Mouse (Mus musculus) liver, embryonic 13.5 days (tissue): Measurements from ENCODE around the gene Fam189a1. TPM values are rescaled to one million over a fixed set of nuclear protein-coding genes. Genes with fewer than 3 reads are reported as not detected.

Experiments
- ATAC-seq: fragments of 200-750 bp; cut with Nextera tagmentation; 2 replicates; pipeline ENCODE4 v1.8.0; 2017; ENCODE audit warnings: low read depth, mild to moderate bottlenecking, moderate number of reproducible peaks, moderate library complexity
- DNase-seq: peaks from one replicate; pipeline ENCODE4 v3.0.0; 2022
- H3K27ac ChIP-seq: fragments of 300-500 bp; sonication (generic); 2 replicates; pipeline ENCODE4 v1.5.1; 2015; ENCODE audit warnings: moderate library complexity, mild to moderate bottlenecking, inconsistent platforms
- H3K27me3 ChIP-seq: fragments of 300-500 bp; sonication (generic); 2 replicates; pipeline ENCODE4 v1.6.1; 2015; ENCODE audit warnings: mild to moderate bottlenecking, inconsistent platforms
- H3K36me3 ChIP-seq: fragments of 300-500 bp; sonication (generic); 2 replicates; pipeline ENCODE4 v1.6.1; 2015; ENCODE audit warnings: mild to moderate bottlenecking, inconsistent platforms
- H3K4me1 ChIP-seq: fragments of 300-500 bp; sonication (generic); replicated peaks from 2 replicates; pipeline ENCODE4 v1.6.1; 2015; ENCODE audit warnings: inconsistent platforms
- H3K4me2 ChIP-seq: fragments of 300-500 bp; sonication (generic); 2 replicates; pipeline ENCODE4 v1.6.1; 2015; ENCODE audit warnings: inconsistent platforms, mild to moderate bottlenecking, moderate library complexity
- H3K4me3 ChIP-seq: fragments of 300-500 bp; sonication (generic); replicated peaks from 2 replicates; pipeline ENCODE4 v1.5.1; 2015; ENCODE audit warnings: mild to moderate bottlenecking, inconsistent platforms
- H3K9ac ChIP-seq: fragments of 300-500 bp; sonication (generic); 2 replicates; pipeline ENCODE4 v1.6.1; 2015; ENCODE audit warnings: mild to moderate bottlenecking, inconsistent platforms
- H3K9me3 ChIP-seq: fragments of 300-500 bp; sonication (generic); replicated peaks from 2 replicates; pipeline ENCODE4 v1.6.1; 2016; ENCODE audit warnings: inconsistent platforms
- WGBS: fragments of 180-500 bp; shearing (Covaris S2); methylation state at CpG from one replicate; pipeline ENCODE4 v1.1.7; 2015; ENCODE audit not compliant: insufficient replicate concordance; 5-methylcytosine and 5-hydroxymethylcytosine counted together
- polyA plus RNA-seq: library from polyadenylated mRNA; unstranded; fragments of >200 nt; fragmentation: Nextera tagmentation; extraction: Ambion mirVana; gene quantifications from 2 replicates; pipeline ENCODE4 v1.2.1, GENCODE M21; 2015

The Fam189a1 gene
- polyA plus RNA-seq, 1 experiment from 2014 or later: not detected

DNA sequence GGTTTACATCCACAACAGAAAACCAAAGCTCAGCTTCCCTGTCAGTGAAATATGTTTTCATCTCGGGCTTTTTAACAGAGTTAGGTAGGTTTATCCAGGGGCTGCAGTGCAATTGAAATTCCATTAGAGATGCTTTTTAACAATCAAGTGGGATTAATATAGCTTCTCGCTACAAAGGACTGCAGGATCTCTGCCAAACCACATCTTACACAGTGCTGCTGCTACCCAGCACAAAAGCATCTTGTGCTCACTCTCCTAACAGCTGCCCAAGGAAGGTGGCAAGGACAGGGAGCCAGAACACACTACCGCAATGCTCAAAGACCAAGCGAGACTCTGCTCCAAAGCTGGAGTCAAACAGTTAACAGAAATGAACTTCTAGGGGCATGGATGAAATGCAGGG, 219.4 kb downstream of the Fam189a1 start:
- no peak overlapping the region for H3K4me2 ChIP-seq
- no peaks in the 10 kb centered on the region for H3K27me3 ChIP-seq
- 58% methylated on average over 4 of the region's 4 CpGs for WGBS
- no peaks in the 10 kb centered on the region for H3K36me3 ChIP-seq
- no peak for ATAC-seq
- no peak for DNase-seq
- H3K27ac ChIP-seq: no peak overlapping the region
- H3K9ac ChIP-seq: no peak overlapping the region
- H3K9me3 ChIP-seq: no peaks in the 10 kb centered on the region
- H3K4me3 ChIP-seq: no peak overlapping the region
- no peaks in the 10 kb centered on the region for H3K4me1 ChIP-seq

DNA sequence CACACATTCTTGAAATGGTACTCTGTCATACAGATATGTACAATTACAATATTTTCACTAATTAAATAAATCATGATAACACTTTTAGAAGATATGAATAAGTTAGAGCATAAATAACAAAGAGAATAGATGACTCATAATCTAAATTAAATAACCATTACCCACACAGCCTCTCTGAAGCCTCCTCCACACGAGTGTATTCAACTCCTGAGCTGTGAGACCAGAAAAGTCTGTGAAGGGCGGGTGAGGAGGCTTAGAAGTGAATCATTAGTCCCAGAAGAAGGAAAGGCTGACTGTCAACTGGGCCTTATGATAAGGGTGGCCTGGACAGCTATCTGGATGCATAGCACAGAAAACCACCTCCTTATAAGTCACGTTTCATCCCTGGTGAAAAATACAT, 222.3 kb downstream of the Fam189a1 start:
- Histone ChIP-seq H3K4me3 (no peak overlapping the region), H3K36me3 (no peaks in the 10 kb centered on the region), H3K4me2 (no peak overlapping the region), H3K9me3 (no peaks in the 10 kb centered on the region), H3K27ac (no peak overlapping the region), H3K9ac (no peak overlapping the region), H3K27me3 (no peaks in the 10 kb centered on the region), H3K4me1 (no peaks in the 10 kb centered on the region)
- no peak for DNase-seq
- 34% methylated on average over 3 of the region's 3 CpGs for WGBS
- no peak for ATAC-seq

DNA sequence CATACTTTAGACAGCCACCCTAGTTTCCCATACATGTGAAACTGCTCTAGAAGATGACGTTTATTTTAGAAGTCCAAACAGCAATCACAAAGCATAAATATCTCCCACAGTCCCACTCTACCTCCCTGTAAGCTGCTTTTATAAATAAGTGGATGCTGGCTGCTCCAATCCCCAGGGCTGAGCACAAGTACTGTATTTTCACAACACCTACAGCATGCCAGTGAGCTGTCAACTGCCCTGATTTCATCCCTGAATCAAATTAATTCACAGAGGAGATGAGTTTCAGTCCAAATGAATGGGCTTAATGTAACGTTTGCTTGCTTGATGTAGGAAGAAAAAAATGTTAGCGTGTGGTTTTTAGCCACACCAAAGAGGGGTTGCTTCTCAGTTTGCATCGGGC, 225.4 kb downstream of the Fam189a1 start:
- H3K27me3 ChIP-seq: no peaks in the 10 kb centered on the region
- no peak for DNase-seq

DNA sequence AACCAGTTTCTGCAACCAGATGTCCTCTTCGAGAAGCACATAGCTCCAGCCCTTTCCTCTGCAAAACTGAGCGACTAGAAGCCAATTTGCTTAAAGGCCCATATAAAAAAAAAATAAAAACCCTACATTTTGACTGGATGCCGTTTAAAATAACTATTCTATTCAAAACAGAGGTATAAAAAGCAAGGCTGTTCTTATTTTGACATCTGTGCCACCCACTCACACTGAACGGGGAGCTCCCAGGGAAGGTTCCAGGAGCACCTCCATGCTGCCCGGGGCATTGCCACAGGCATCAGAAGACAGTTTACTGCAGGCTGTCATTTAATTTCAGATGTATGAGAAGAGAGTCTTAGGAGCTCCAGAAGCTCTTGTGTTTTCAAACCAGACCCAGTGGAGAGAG, 232.5 kb downstream of the Fam189a1 start:
- H3K9ac ChIP-seq: no peak overlapping the region
- no peaks in the 10 kb centered on the region for H3K27me3 ChIP-seq
- H3K9me3 ChIP-seq: no peaks in the 10 kb centered on the region
- H3K36me3 ChIP-seq: no peaks in the 10 kb centered on the region
- WGBS: 55% methylated on average over 5 of the region's 5 CpGs
- ATAC-seq (no peak), DNase-seq (no peak)
- H3K4me3 ChIP-seq: no peak overlapping the region
- H3K4me2 ChIP-seq: no peak overlapping the region
- no peak overlapping the region for H3K27ac ChIP-seq
- no peaks in the 10 kb centered on the region for H3K4me1 ChIP-seq

More for the DNA sequence above, 225.4 kb downstream of the Fam189a1 start:
- Histone ChIP-seq H3K9me3 (no peaks in the 10 kb centered on the region), H3K9ac (no peak overlapping the region), H3K36me3 (no peaks in the 10 kb centered on the region), H3K4me1 (no peaks in the 10 kb centered on the region), H3K4me3 (no peak overlapping the region), H3K27ac (no peak overlapping the region), H3K4me2 (no peak overlapping the region)
- whole genome bisulfite sequencing: 58% methylated on average over 4 of the region's 4 CpGs
- ATAC-seq: no peak

DNA sequence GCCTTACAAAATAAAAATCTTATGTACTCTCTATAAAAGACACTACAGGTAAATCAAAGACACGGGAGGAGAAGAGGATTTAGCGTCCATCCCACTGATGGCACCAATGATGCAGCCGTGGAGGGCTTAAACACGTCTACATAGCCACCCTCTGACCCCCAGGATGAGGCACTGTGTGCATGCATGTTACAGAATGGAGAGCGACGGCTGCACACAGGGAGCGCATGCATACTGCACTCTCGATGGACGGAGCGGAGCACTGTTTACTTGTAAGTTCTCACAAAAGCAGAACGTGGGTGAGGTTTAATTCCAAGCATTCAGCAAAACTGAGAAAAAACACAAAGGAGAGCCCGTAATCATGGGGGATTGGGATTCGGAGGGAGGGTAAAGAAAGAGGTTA, 235.2 kb downstream of the Fam189a1 start:
- 76% methylated on average over 13 of the region's 13 CpGs for WGBS
- Histone ChIP-seq H3K9ac (no peak overlapping the region), H3K27me3 (no peaks in the 10 kb centered on the region), H3K9me3 (no peaks in the 10 kb centered on the region), H3K4me2 (no peak overlapping the region), H3K36me3 (no peaks in the 10 kb centered on the region), H3K27ac (no peak overlapping the region), H3K4me3 (no peak overlapping the region), H3K4me1 (no peaks in the 10 kb centered on the region)
- no peak for DNase-seq
- ATAC-seq: no peak

DNA sequence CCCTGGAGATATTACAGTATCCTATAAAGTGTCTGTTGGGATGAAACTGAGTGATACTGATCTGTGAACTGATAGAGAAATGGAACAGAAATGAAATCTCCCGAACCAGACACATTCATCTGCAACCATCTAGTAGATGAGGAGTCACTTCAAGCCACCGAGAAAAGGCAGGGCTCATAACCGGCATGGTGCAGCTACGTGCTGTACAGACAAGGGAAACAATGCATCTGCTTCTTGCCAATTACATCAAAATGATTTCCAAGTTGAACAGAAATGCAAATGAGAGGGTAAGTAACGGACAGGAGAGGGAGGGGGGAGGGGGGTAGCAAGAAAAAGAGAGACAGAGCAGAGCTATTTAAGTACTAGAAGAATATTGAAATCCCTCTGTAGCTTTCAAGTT, 235.6 kb downstream of the Fam189a1 start:
- Histone ChIP-seq H3K27me3 (no peaks in the 10 kb centered on the region), H3K9ac (no peak overlapping the region), H3K4me2 (no peak overlapping the region), H3K9me3 (no peaks in the 10 kb centered on the region), H3K4me1 (no peaks in the 10 kb centered on the region), H3K36me3 (no peaks in the 10 kb centered on the region), H3K27ac (no peak overlapping the region), H3K4me3 (no peak overlapping the region)
- ATAC-seq: no peak
- WGBS: 61% methylated on average over 5 of the region's 5 CpGs
- no peak for DNase-seq

DNA sequence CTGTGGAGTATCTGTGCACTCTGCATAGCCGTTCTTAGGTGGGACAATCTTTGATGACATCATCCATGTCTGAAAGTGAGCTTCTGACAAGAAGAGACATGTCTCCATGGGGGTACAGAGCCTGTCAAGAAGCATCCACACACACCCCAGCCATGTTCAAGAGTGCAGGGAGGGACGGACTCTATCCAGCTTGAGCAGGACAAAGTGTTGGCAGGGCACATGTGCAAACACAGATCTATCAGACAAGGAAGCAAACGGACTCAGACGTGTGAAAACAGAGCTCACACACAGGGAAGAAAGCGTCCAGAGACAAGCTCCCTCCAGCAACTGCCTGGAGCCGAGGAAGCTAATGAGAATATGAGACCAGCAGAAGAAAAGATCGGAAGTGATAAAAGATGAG, 239.7 kb downstream of the Fam189a1 start:
- Histone ChIP-seq H3K27ac (no peak overlapping the region), H3K4me1 (no peaks in the 10 kb centered on the region), H3K36me3 (no peaks in the 10 kb centered on the region), H3K9me3 (no peaks in the 10 kb centered on the region), H3K27me3 (no peaks in the 10 kb centered on the region), H3K9ac (no peak overlapping the region), H3K4me3 (no peak overlapping the region), H3K4me2 (no peak overlapping the region)
- ATAC-seq (no peak), DNase-seq (no peak)
- 52% methylated on average over 7 of the region's 7 CpGs for WGBS

DNA sequence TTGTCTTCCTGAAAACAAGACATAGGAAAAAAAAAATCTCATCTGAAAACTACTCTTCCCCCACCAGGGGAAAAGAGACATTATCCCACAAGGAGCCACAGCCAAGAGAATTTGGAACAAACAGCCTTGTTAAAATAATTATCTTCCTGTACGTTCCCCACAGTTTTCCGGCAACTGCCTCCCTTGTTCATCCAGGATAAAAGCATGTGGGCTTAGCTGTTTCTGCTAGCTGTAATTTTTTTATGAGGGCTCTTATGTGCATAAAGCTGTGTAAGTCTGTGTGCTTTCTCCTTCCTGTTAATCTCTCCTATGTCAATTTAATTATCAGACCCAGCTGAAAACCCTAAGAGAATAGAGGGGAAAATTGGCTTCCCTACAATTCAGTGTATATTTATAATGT, 241.2 kb downstream of the Fam189a1 start:
- Histone ChIP-seq H3K27me3 (no peaks in the 10 kb centered on the region), H3K27ac (no peak overlapping the region), H3K4me1 (no peaks in the 10 kb centered on the region), H3K9ac (no peak overlapping the region), H3K4me3 (no peak overlapping the region), H3K9me3 (no peaks in the 10 kb centered on the region), H3K4me2 (no peak overlapping the region), H3K36me3 (no peaks in the 10 kb centered on the region)
- ATAC-seq (no peak), DNase-seq (no peak)
- WGBS: 86% methylated on average over 2 of the region's 2 CpGs

DNA sequence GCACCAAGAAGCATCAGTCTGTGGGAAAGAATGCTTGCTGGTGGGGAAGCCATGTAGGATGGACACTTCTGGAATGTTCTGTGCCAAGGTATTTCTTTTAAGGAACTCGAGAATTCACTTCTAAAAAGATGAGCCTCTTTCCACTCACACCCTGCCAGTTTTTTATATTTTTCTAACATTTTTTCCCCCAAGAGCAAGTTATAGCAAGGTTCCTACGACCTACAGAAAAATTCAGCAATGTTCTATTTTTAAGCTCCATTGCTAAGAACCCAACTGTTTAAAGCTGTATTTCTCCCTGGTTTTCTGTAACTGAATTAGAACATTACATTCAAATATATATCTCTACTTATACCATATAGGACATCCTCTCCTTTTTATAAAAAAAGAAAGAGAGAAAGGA, 244.4 kb downstream of the Fam189a1 start:
- Histone ChIP-seq H3K36me3 (no peaks in the 10 kb centered on the region), H3K9ac (no peak overlapping the region), H3K27ac (no peak overlapping the region), H3K4me1 (no peaks in the 10 kb centered on the region), H3K4me2 (no peak overlapping the region), H3K4me3 (no peak overlapping the region), H3K27me3 (no peaks in the 10 kb centered on the region), H3K9me3 (no peaks in the 10 kb centered on the region)
- 41% methylated on average over 2 of the region's 2 CpGs for WGBS
- DNase-seq (no peak), ATAC-seq (no peak)

DNA sequence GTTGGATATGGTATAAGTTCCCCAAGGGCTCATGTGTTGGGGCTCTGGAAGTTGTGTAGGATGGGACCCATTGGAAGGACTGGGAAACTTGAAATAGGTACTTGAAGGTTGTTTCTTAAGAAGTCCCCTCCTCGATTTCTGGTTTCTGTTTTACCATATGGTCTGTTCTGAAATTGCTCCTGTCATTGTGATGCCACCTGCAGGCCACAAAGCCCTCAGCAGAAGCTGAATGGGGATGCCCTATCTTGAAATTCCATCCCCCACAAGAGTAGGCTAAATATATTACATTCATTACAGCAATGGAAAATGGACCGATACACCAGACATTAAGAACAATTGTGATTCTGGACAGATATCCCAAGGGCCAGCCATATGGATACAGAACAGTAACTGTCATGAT, 246.2 kb downstream of the Fam189a1 start:
- Histone ChIP-seq H3K27ac (no peak overlapping the region), H3K9me3 (no peaks in the 10 kb centered on the region), H3K4me1 (no peaks in the 10 kb centered on the region), H3K4me3 (no peak overlapping the region), H3K36me3 (no peaks in the 10 kb centered on the region), H3K9ac (no peak overlapping the region), H3K4me2 (no peak overlapping the region), H3K27me3 (no peaks in the 10 kb centered on the region)
- ATAC-seq: no peak
- DNase-seq: no peak
- WGBS: 60% methylated on average over 2 of the region's 2 CpGs

DNA sequence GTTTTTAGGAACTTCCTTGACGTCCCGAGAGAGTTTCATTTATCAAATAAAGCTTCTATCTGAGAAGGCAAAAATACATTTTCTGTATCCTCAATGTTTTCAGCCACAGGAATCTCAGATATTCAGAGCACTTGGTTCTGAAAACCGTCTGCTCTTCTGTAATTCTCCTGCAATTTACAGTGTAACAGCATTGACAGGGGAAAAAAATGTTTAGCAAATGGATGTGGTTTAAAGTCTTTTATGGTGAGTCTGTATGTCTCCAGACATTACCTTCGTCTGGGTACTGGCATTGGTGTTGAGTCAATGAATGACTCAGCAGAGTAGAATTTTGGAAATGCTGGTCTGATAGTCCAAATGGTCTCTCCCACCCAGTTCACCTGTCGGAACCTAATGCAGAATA, 249.4 kb downstream of the Fam189a1 start:
- Histone ChIP-seq H3K9me3 (no peaks in the 10 kb centered on the region), H3K27ac (no peak overlapping the region), H3K27me3 (no peaks in the 10 kb centered on the region), H3K4me1 (no peaks in the 10 kb centered on the region), H3K9ac (no peak overlapping the region), H3K36me3 (no peaks in the 10 kb centered on the region), H3K4me3 (no peak overlapping the region), H3K4me2 (no peak overlapping the region)
- DNase-seq (no peak), ATAC-seq (no peak)
- WGBS: 51% methylated on average over 5 of the region's 5 CpGs

DNA sequence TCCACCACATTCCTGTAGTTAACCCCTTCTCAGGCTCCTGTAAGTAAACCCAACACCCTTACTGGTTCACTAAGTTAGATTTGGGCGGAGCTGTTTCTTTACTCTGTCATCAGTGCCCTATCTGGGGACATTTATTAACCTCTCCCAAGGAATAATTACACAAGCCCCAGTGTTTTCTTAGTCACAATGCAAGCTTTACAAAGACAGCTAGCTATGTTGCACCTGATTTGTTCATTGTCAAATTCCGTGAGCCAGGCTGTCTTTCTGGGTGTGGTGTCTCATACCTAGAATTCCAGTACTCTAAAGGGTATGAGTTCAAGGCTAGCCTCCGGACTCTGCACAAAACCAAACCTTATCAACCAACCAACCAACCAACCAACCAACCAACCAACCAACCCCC, 250.9 kb downstream of the Fam189a1 start:
- WGBS: 51% methylated on average over 3 of the region's 3 CpGs
- Histone ChIP-seq H3K27me3 (no peaks in the 10 kb centered on the region), H3K9me3 (no peaks in the 10 kb centered on the region), H3K9ac (no peak overlapping the region), H3K4me3 (no peak overlapping the region), H3K4me2 (no peak overlapping the region), H3K36me3 (no peaks in the 10 kb centered on the region), H3K4me1 (no peaks in the 10 kb centered on the region), H3K27ac (no peak overlapping the region)
- no peak for DNase-seq
- ATAC-seq: no peak

DNA sequence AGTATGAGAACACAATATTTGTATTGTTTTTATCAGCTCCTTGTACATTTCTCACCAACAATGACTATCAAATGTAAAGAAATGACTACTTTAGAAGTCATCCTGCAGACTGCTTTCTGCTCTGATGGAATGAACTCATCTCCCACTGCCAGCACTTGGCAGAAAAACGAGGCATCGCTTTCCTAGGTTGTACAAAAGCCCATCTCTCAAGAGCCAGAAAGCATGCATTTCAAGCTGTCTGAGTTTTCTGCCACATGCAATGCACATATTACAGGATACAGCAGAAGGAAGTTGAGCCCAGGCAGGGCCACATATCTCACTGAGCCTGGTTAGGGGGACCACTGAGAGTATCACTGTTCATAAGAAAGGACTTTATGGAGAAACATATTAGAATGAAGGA, 256.1 kb downstream of the Fam189a1 start:
- no peak overlapping the region for H3K9ac ChIP-seq
- no peak for ATAC-seq
- no peak overlapping the region for H3K4me3 ChIP-seq
- WGBS: 57% methylated on average over 2 of the region's 2 CpGs
- no peaks in the 10 kb centered on the region for H3K9me3 ChIP-seq
- no peaks in the 10 kb centered on the region for H3K27me3 ChIP-seq
- H3K4me2 ChIP-seq: no peak overlapping the region
- DNase-seq: no peak
- H3K36me3 ChIP-seq: no peaks in the 10 kb centered on the region
- H3K27ac ChIP-seq: no peak overlapping the region
- no peaks in the 10 kb centered on the region for H3K4me1 ChIP-seq
